Mouse (Mus musculus): ENCODE measurements around the gene Gfpt2. TPM values are rescaled to one million over a fixed set of nuclear protein-coding genes. Genes with fewer than 3 reads are reported as not detected.

Gene Gfpt2
- polyA plus RNA-seq (2012; rRNA removed) = 0.48 and 0.71 TPM in 2 replicates

- H3K4me3 ChIP-seq (ENCODE audit: low read depth, low read length) = peak within 1 kb of the TSS; percentile 55
- H3K36me3 ChIP-seq (ENCODE audit: control insufficient read depth, insufficient read depth, low read length) = no peaks in the 10 kb centered on the region
- 1% methylated on average over 25 of the region's 25 CpGs for WGBS
- no peak within 1 kb of the TSS for H3K27ac ChIP-seq (ENCODE audit: insufficient read depth, low read depth, low read length)
- TF ChIP-seq POLR2A (IDR thresholded peaks at IDR 0.05; ENCODE audit: low read depth, low read length) (no peak), CTCF (IDR thresholded peaks at IDR 0.05; ENCODE audit: extremely low read depth, insufficient read length, insufficient replicate concordance, low read depth, low read length) (no peak)
- H3K4me1 ChIP-seq (ENCODE audit: control insufficient read depth, insufficient read depth, insufficient read length, low read length) = peaks cover 5% of the 10 kb centered on the region
- peaks cover 14% of the 10 kb centered on the region for H3K27me3 ChIP-seq (ENCODE audit: control insufficient read depth, insufficient read depth, low read length)
These were observed at the start of gene Gfpt2 for GRCm38 (mm10) chr11:49793619-49794341. Gene Gfpt2 (plus strand): TSS chr11:49794178.

GRCm38 (mm10) chr11:49744981-49745380 is 49.0 kb upstream of the Gfpt2 start:
- no peaks in the 10 kb centered on the region; the same call in 1 of the 2 replicates for H3K27me3 ChIP-seq (ENCODE audit: control insufficient read depth, insufficient read depth, low read length)
- H3K4me3 ChIP-seq (ENCODE audit: low read depth, low read length) = no peak overlapping the region

GRCm38 (mm10) chr11:49745839-49746238 is 48.1 kb upstream of the Gfpt2 start:
- WGBS = 74% methylated on average over 3 of the region's 3 CpGs
- no peaks in the 10 kb centered on the region for H3K4me1 ChIP-seq (ENCODE audit: control insufficient read depth, insufficient read depth, insufficient read length, low read length)
- TF ChIP-seq POLR2A (IDR thresholded peaks at IDR 0.05; ENCODE audit: low read depth, low read length) (no peak), CTCF (IDR thresholded peaks at IDR 0.05; ENCODE audit: extremely low read depth, insufficient read length, insufficient replicate concordance, low read depth, low read length) (no peak)
- no peak overlapping the region for H3K27ac ChIP-seq (ENCODE audit: insufficient read depth, low read depth, low read length)
- no peaks in the 10 kb centered on the region; the same call in 1 of the 2 replicates for H3K27me3 ChIP-seq (ENCODE audit: control insufficient read depth, insufficient read depth, low read length)
- no peaks in the 10 kb centered on the region for H3K36me3 ChIP-seq (ENCODE audit: control insufficient read depth, insufficient read depth, low read length)
- no peak overlapping the region for H3K4me3 ChIP-seq (ENCODE audit: low read depth, low read length)

More at GRCm38 (mm10) chr11:49744981-49745380, 49.0 kb upstream of the Gfpt2 start:
- Histone ChIP-seq H3K36me3 (ENCODE audit: control insufficient read depth, insufficient read depth, low read length) (no peaks in the 10 kb centered on the region), H3K4me1 (ENCODE audit: control insufficient read depth, insufficient read depth, insufficient read length, low read length) (no peaks in the 10 kb centered on the region), H3K27ac (ENCODE audit: insufficient read depth, low read depth, low read length) (no peak overlapping the region)
- TF ChIP-seq POLR2A (IDR thresholded peaks at IDR 0.05; ENCODE audit: low read depth, low read length) = no peak
- no peak for TF ChIP-seq CTCF (IDR thresholded peaks at IDR 0.05; ENCODE audit: extremely low read depth, insufficient read length, insufficient replicate concordance, low read depth, low read length)

- H3K27ac ChIP-seq (ENCODE audit: insufficient read depth, low read depth, low read length) = no peak overlapping the region
- 98% methylated on average over 1 of the region's 1 CpGs for WGBS
- no peak for TF ChIP-seq POLR2A (IDR thresholded peaks at IDR 0.05; ENCODE audit: low read depth, low read length)
- TF ChIP-seq CTCF (IDR thresholded peaks at IDR 0.05; ENCODE audit: extremely low read depth, insufficient read length, insufficient replicate concordance, low read depth, low read length) = no peak
These were observed 47.2 kb upstream of the Gfpt2 start for GRCm38 (mm10) chr11:49746756-49747155.

GRCm38 (mm10) chr11:49754958-49755665 is 38.9 kb upstream of the Gfpt2 start:
- Histone ChIP-seq H3K27me3 (ENCODE audit: control insufficient read depth, insufficient read depth, low read length) (no peaks in the 10 kb centered on the region), H3K4me1 (ENCODE audit: control insufficient read depth, insufficient read depth, insufficient read length, low read length) (no peaks in the 10 kb centered on the region; the same call in 1 of the 2 replicates), H3K27ac (ENCODE audit: insufficient read depth, low read depth, low read length) (no peak overlapping the region), H3K4me3 (ENCODE audit: low read depth, low read length) (peak overlapping the region; percentile 18; the same call in 1 of the 2 replicates), H3K36me3 (ENCODE audit: control insufficient read depth, insufficient read depth, low read length) (no peaks in the 10 kb centered on the region)
- WGBS = 18% methylated on average over 12 of the region's 12 CpGs
- no peak for TF ChIP-seq CTCF (IDR thresholded peaks at IDR 0.05; ENCODE audit: extremely low read depth, insufficient read length, insufficient replicate concordance, low read depth, low read length)
- TF ChIP-seq POLR2A (IDR thresholded peaks at IDR 0.05; ENCODE audit: low read depth, low read length) = no peak

More at GRCm38 (mm10) chr11:49746756-49747155, 47.2 kb upstream of the Gfpt2 start:
- no peaks in the 10 kb centered on the region for H3K4me1 ChIP-seq (ENCODE audit: control insufficient read depth, insufficient read depth, insufficient read length, low read length)
- no peaks in the 10 kb centered on the region; the same call in 1 of the 2 replicates for H3K27me3 ChIP-seq (ENCODE audit: control insufficient read depth, insufficient read depth, low read length)
- no peak overlapping the region for H3K4me3 ChIP-seq (ENCODE audit: low read depth, low read length)
- no peaks in the 10 kb centered on the region for H3K36me3 ChIP-seq (ENCODE audit: control insufficient read depth, insufficient read depth, low read length)

- Histone ChIP-seq H3K27me3 (ENCODE audit: control insufficient read depth, insufficient read depth, low read length) (no peaks in the 10 kb centered on the region), H3K27ac (ENCODE audit: insufficient read depth, low read depth, low read length) (no peak overlapping the region), H3K36me3 (ENCODE audit: control insufficient read depth, insufficient read depth, low read length) (no peaks in the 10 kb centered on the region), H3K4me1 (ENCODE audit: control insufficient read depth, insufficient read depth, insufficient read length, low read length) (no peaks in the 10 kb centered on the region; the same call in 1 of the 2 replicates), H3K4me3 (ENCODE audit: low read depth, low read length) (no peak overlapping the region)
- 92% methylated on average over 3 of the region's 3 CpGs for WGBS
- TF ChIP-seq POLR2A (IDR thresholded peaks at IDR 0.05; ENCODE audit: low read depth, low read length) = no peak
- no peak for TF ChIP-seq CTCF (IDR thresholded peaks at IDR 0.05; ENCODE audit: extremely low read depth, insufficient read length, insufficient replicate concordance, low read depth, low read length)
These were observed 35.9 kb upstream of the Gfpt2 start for GRCm38 (mm10) chr11:49758096-49758495.

GRCm38 (mm10) chr11:49761130-49761529 is 32.8 kb upstream of the Gfpt2 start:
- no peaks in the 10 kb centered on the region for H3K36me3 ChIP-seq (ENCODE audit: control insufficient read depth, insufficient read depth, low read length)

More at GRCm38 (mm10) chr11:49761130-49761529, 32.8 kb upstream of the Gfpt2 start:
- TF ChIP-seq CTCF (IDR thresholded peaks at IDR 0.05; ENCODE audit: extremely low read depth, insufficient read length, insufficient replicate concordance, low read depth, low read length) (no peak), POLR2A (IDR thresholded peaks at IDR 0.05; ENCODE audit: low read depth, low read length) (no peak)
- H3K4me3 ChIP-seq (ENCODE audit: low read depth, low read length) = no peak overlapping the region
- 88% methylated on average over 5 of the region's 5 CpGs for WGBS
- no peaks in the 10 kb centered on the region; the same call in 1 of the 2 replicates for H3K4me1 ChIP-seq (ENCODE audit: control insufficient read depth, insufficient read depth, insufficient read length, low read length)
- no peak overlapping the region for H3K27ac ChIP-seq (ENCODE audit: insufficient read depth, low read depth, low read length)
- H3K27me3 ChIP-seq (ENCODE audit: control insufficient read depth, insufficient read depth, low read length) = no peaks in the 10 kb centered on the region

Measured in small intestine, adult 2 months (tissue).